Mouse (Mus musculus): ENCODE data around the gene Lrrc8d. TPM values are rescaled to one million over a fixed set of nuclear protein-coding genes. Genes with fewer than 3 reads are reported as not detected.

The Lrrc8d gene
- total and polyA plus RNA-seq, 3 experiments = 7.0 to 26.1 (median 16.6) TPM

- Histone ChIP-seq H3K4me3 (replicated peaks in 1 of 3; ENCODE audit: low read depth in 2 of 3, low read length in 2 of 3, poor library complexity in 1 of 3) (no peak overlapping the region), H3K79me2 (replicated peaks; ENCODE audit: control insufficient read depth, extremely low read depth, insufficient read depth, poor library complexity, severe bottlenecking) (peaks cover 89% of the 10 kb centered on the region), H3K9ac (ENCODE audit: insufficient read depth, low read depth) (no peak overlapping the region), H3K9me3 (replicated peaks; ENCODE audit: low read length) (no peaks in the 10 kb centered on the region), H3K36me3 (replicated peaks in 1 of 2; ENCODE audit: control insufficient read depth in 1 of 2, insufficient read depth in 1 of 2, low read length in 1 of 2) (peaks cover 24 to 59% of the 10 kb centered on the region in 2 experiments), H3K27me3 (replicated peaks) (no peaks in the 10 kb centered on the region), H3K4me2 (ENCODE audit: insufficient read depth, low read depth, poor library complexity, severe bottlenecking) (no peak overlapping the region), H3K27ac (ENCODE audit: insufficient read depth, low read depth) (no peak overlapping the region), H3K4me1 (ENCODE audit: control insufficient read depth in 1 of 2, insufficient read depth in 2 of 2) (peaks cover 22 to 94% of the 10 kb centered on the region in 2 experiments)
- dilution Hi-C loops (cut with MboI; ENCODE audit: extremely low pct_ligation_motif_present, extremely low pct_unique_long_range_greater_than_20kb, low sequenced_read_pairs) = no loop called here
- TF ChIP-seq POLR2A (IDR thresholded peaks at IDR 0.05; ENCODE audit: low read depth, low read length) = no peak
- TF ChIP-seq CHD2 (IDR thresholded peaks at IDR 0.05; ENCODE audit: low read length) = no peak
- TF ChIP-seq GABPA (IDR thresholded peaks at IDR 0.05; ENCODE audit: insufficient replicate concordance, low read depth, low read length) = no peak
- in situ Hi-C loops (cut with MboI; ENCODE audit: low pct_ligation_motif_present, low pct_unique_long_range_greater_than_20kb, low sequenced_read_pairs) = no loop called here
- no peak for DNase-seq (ENCODE audit: extremely low read depth)
Observed at GRCm38 (mm10) chr5:105715531-105716124, 15.9 kb downstream of the Lrrc8d start.

GRCm38 (mm10) chr5:105717294-105717693, 17.5 kb downstream of the Lrrc8d start:
- dilution Hi-C loops (cut with MboI; ENCODE audit: extremely low pct_ligation_motif_present, extremely low pct_unique_long_range_greater_than_20kb, low sequenced_read_pairs) (no loop called here), in situ Hi-C loops (cut with MboI; ENCODE audit: low pct_ligation_motif_present, low pct_unique_long_range_greater_than_20kb, low sequenced_read_pairs) (no loop called here)
- H3K9ac ChIP-seq (ENCODE audit: insufficient read depth, low read depth) = no peak overlapping the region
- DNase-seq (ENCODE audit: extremely low read depth) = no peak
- H3K27ac ChIP-seq (ENCODE audit: insufficient read depth, low read depth) = peak overlapping the region; percentile 80
- peak overlapping the region; percentile 73; the same call in 1 of the 2 replicates for H3K4me2 ChIP-seq (ENCODE audit: insufficient read depth, low read depth, poor library complexity, severe bottlenecking)
- H3K36me3 ChIP-seq (replicated peaks in 1 of 2; ENCODE audit: control insufficient read depth in 1 of 2, insufficient read depth in 1 of 2, low read length in 1 of 2) = peaks cover 36 to 74% of the 10 kb centered on the region in 2 experiments
- H3K9me3 ChIP-seq (replicated peaks; ENCODE audit: low read length) = no peaks in the 10 kb centered on the region
- no peak for TF ChIP-seq BHLHE40 (IDR thresholded peaks at IDR 0.05; ENCODE audit: low read depth, low read length)
- H3K79me2 ChIP-seq (replicated peaks; ENCODE audit: control insufficient read depth, extremely low read depth, insufficient read depth, poor library complexity, severe bottlenecking) = peaks cover 83% of the 10 kb centered on the region
- H3K4me3 ChIP-seq (replicated peaks in 1 of 3; ENCODE audit: low read depth in 2 of 3, low read length in 2 of 3, poor library complexity in 1 of 3) = no peak overlapping the region
- peaks cover 21 to 81% of the 10 kb centered on the region in 2 experiments for H3K4me1 ChIP-seq (ENCODE audit: control insufficient read depth in 1 of 2, insufficient read depth in 2 of 2)
- H3K27me3 ChIP-seq (replicated peaks) = no peaks in the 10 kb centered on the region

GRCm38 (mm10) chr5:105718138-105718670, 18.4 kb downstream of the Lrrc8d start:
- Histone ChIP-seq H3K9ac (ENCODE audit: insufficient read depth, low read depth) (no peak overlapping the region), H3K4me1 (ENCODE audit: control insufficient read depth in 1 of 2, insufficient read depth in 2 of 2) (peaks cover 16 to 72% of the 10 kb centered on the region in 2 experiments), H3K4me2 (ENCODE audit: insufficient read depth, low read depth, poor library complexity, severe bottlenecking) (peak overlapping the region; percentile 73), H3K36me3 (replicated peaks in 1 of 2; ENCODE audit: control insufficient read depth in 1 of 2, insufficient read depth in 1 of 2, low read length in 1 of 2) (peaks cover 44 to 79% of the 10 kb centered on the region in 2 experiments), H3K79me2 (replicated peaks; ENCODE audit: control insufficient read depth, extremely low read depth, insufficient read depth, poor library complexity, severe bottlenecking) (peaks cover 75% of the 10 kb centered on the region), H3K4me3 (replicated peaks in 1 of 3; ENCODE audit: low read depth in 2 of 3, low read length in 2 of 3, poor library complexity in 1 of 3) (peak overlapping the region in 1 of 3 experiments; percentile 2), H3K9me3 (replicated peaks; ENCODE audit: low read length) (peaks cover 4% of the 10 kb centered on the region), H3K27me3 (replicated peaks) (no peaks in the 10 kb centered on the region), H3K27ac (ENCODE audit: insufficient read depth, low read depth) (peak overlapping the region; percentile 80)
- dilution Hi-C loops (cut with MboI; ENCODE audit: extremely low pct_ligation_motif_present, extremely low pct_unique_long_range_greater_than_20kb, low sequenced_read_pairs) = no loop called here
- in situ Hi-C loops (cut with MboI; ENCODE audit: low pct_ligation_motif_present, low pct_unique_long_range_greater_than_20kb, low sequenced_read_pairs) = no loop called here
- peak; percentile 71 for DNase-seq (ENCODE audit: extremely low read depth)
- TF ChIP-seq ZC3H11A (IDR thresholded peaks at IDR 0.05; ENCODE audit: low read depth, low read length) (no peak), MAFK (IDR thresholded peaks at IDR 0.05; ENCODE audit: insufficient replicate concordance, low read length) (0 out of 2 replicates have a peak, but pooled peaks have one; percentile 14), USF1 (IDR thresholded peaks at IDR 0.05; ENCODE audit: low read depth, low read length) (no peak), UBTF (IDR thresholded peaks at IDR 0.05; ENCODE audit: low read depth, low read length) (no peak), SMC3 (IDR thresholded peaks at IDR 0.05; ENCODE audit: low read depth, low read length) (no peak), MAZ (IDR thresholded peaks at IDR 0.05; ENCODE audit: low read depth, low read length) (no peak), GABPA (IDR thresholded peaks at IDR 0.05; ENCODE audit: insufficient replicate concordance, low read depth, low read length) (no peak), POLR2AphosphoS2 (IDR thresholded peaks at IDR 0.05; ENCODE audit: low read depth, low read length) (no peak), MYC (IDR thresholded peaks at IDR 0.05; ENCODE audit: low read depth, low read length) (no peak), ZMIZ1 (IDR thresholded peaks at IDR 0.05; ENCODE audit: low read depth, low read length) (0 out of 2 replicates have a peak, but pooled peaks have one; percentile 37), USF2 (conservative IDR thresholded peaks at IDR 0.05; ENCODE audit: low read depth, low read length) (no peak), E2F4 (IDR thresholded peaks at IDR 0.05; ENCODE audit: insufficient replicate concordance, low read depth, low read length) (no peak), CHD2 (IDR thresholded peaks at IDR 0.05; ENCODE audit: low read length) (no peak), CHD1 (IDR thresholded peaks at IDR 0.05; ENCODE audit: low read depth, low read length) (no peak), TCF12 (IDR thresholded peaks at IDR 0.05; ENCODE audit: low read depth, low read length) (peak; percentile 59), JUN (IDR thresholded peaks at IDR 0.05; ENCODE audit: insufficient read depth, low read depth, low read length) (no peak), JUND (conservative IDR thresholded peaks at IDR 0.05; ENCODE audit: low read depth, low read length) (no peak), BHLHE40 (IDR thresholded peaks at IDR 0.05; ENCODE audit: low read depth, low read length) (peak; percentile 71), SIN3A (IDR thresholded peaks at IDR 0.05; ENCODE audit: low read length) (peak; percentile 84; the same call in 1 of the 2 replicates), RAD21 (IDR thresholded peaks at IDR 0.05; ENCODE audit: low read depth, low read length) (no peak), PAX5 (IDR thresholded peaks at IDR 0.05; ENCODE audit: low read length) (no peak), NELFE (IDR thresholded peaks at IDR 0.05; ENCODE audit: low read depth, low read length) (no peak), POLR2A (IDR thresholded peaks at IDR 0.05; ENCODE audit: low read depth, low read length) (peak; percentile 29; the same call in 1 of the 2 replicates), ZNF384 (IDR thresholded peaks at IDR 0.05; ENCODE audit: low read depth, low read length) (0 out of 2 replicates have a peak, but pooled peaks have one; percentile 18)

Measured in CH12.LX (cell line).